Mouse (Mus musculus) limb, embryonic 14.5 days (tissue): ENCODE results near the gene Ampd1. TPM values are rescaled to one million over a fixed set of nuclear protein-coding genes. Genes with fewer than 3 reads are reported as not detected.

Source experiments
- ATAC-seq: fragments of 200-750 bp; cut with Nextera tagmentation; 2 replicates; pipeline ENCODE4 v1.8.0; 2017; ENCODE audit warnings: low read depth, moderate number of reproducible peaks, moderate TSS enrichment; ENCODE audit not compliant: low FRiP score
- DNase-seq: peaks from one replicate; pipeline ENCODE4 v3.0.0-alpha.2; 2015; ENCODE audit warnings: low spot score
- H3K27ac ChIP-seq: fragments of 300-500 bp; sonication (generic); replicated peaks from 2 replicates; pipeline ENCODE4 v1.5.1; 2014; ENCODE audit warnings: low read depth, mild to moderate bottlenecking, low read length, moderate library complexity, mixed read lengths
- H3K27me3 ChIP-seq: fragments of 300-500 bp; sonication (generic); 2 replicates; pipeline ENCODE4 v1.6.1; 2014; ENCODE audit warnings: low read length, mixed read lengths; ENCODE audit not compliant: control insufficient read depth, insufficient read depth
- H3K36me3 ChIP-seq: fragments of 300-500 bp; sonication (generic); 2 replicates; pipeline ENCODE4 v1.6.1; 2014; ENCODE audit warnings: mild to moderate bottlenecking, low read length, moderate library complexity, mixed read lengths; ENCODE audit not compliant: control insufficient read depth, insufficient read depth
- H3K4me1 ChIP-seq: fragments of 300-500 bp; sonication (generic); 2 replicates; pipeline ENCODE4 v1.6.1; 2014; ENCODE audit warnings: antibody characterized with exemption, low read length, mixed read lengths; ENCODE audit not compliant: control insufficient read depth, insufficient read depth
- H3K4me2 ChIP-seq: fragments of 300-500 bp; sonication (generic); replicated peaks from 2 replicates; pipeline ENCODE4 v1.6.1; 2014; ENCODE audit warnings: low read depth, mild to moderate bottlenecking, low read length, moderate library complexity; ENCODE audit not compliant: severe bottlenecking
- H3K4me3 ChIP-seq: fragments of 300-500 bp; sonication (generic); replicated peaks from 2 replicates; pipeline ENCODE4 v1.5.1; 2014; ENCODE audit warnings: low read length
- H3K9ac ChIP-seq: fragments of 300-500 bp; sonication (generic); 2 replicates; pipeline ENCODE4 v1.6.1; 2014; ENCODE audit warnings: mild to moderate bottlenecking, low read depth, low read length, moderate library complexity; ENCODE audit not compliant: severe bottlenecking
- H3K9me3 ChIP-seq: fragments of 300-500 bp; sonication (generic); 2 replicates; pipeline ENCODE4 v1.6.1; 2016; ENCODE audit warnings: low read length; ENCODE audit not compliant: control insufficient read depth
- POLR2A ChIP-seq: fragments of 200-500 bp; IDR thresholded peaks from 2 replicates; pipeline ENCODE4 v1.8.0; 2012; ENCODE audit warnings: inconsistent platforms, mild to moderate bottlenecking, moderate library complexity, borderline replicate concordance; ENCODE audit not compliant: insufficient read depth, insufficient read length; ENCODE audit errors: extremely low read depth
- WGBS: fragments of 180-500 bp; shearing (Covaris S2); extraction: QIAGEN DNeasy Blood & Tissue Kit; methylation state at CpG from one replicate; pipeline ENCODE4 v1.1.7; 2014; 5-methylcytosine and 5-hydroxymethylcytosine counted together
- polyA plus RNA-seq, 2 experiments: library from polyadenylated mRNA; depleted of rRNA in 1 of 2; stranded (reverse) in 1 of 2; unstranded in 1 of 2; fragments of >200 nt; fragmentation: Nextera tagmentation in 1 of 2; extraction: Ambion mirVana in 1 of 2; gene quantifications; 2 replicates each; pipeline versions ENCODE4 v1.2.1 to v1.2.3; 2012 to 2014

The Ampd1 gene
- polyA plus RNA-seq, 2 experiments: 8.3 to 15.4 TPM

DNA sequence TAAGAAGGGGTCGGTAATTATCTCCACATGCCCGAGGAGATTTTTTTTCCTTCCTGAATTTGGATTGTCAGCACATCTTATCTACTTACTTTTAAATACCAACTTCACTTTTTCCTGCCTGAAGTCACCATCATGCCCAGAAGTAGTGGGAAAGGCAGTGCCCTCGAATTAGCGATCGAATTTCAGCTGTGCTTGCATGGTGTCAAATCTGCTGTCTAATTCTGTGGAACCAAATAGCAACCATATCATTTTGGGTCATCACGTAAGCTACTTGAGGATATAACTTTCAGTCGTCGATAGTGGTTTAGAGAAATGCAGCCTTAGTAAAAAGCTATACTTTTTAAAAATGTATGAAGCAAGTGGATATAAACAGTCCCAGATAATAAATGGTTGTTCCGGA lies 2.7 kb downstream of the Ampd1 start:
- ATAC-seq: no peak
- Histone ChIP-seq H3K4me3 (no peak overlapping the region), H3K4me1 (no peaks in the 10 kb centered on the region), H3K4me2 (no peak overlapping the region), H3K9ac (no peak overlapping the region), H3K9me3 (no peaks in the 10 kb centered on the region), H3K27ac (no peak overlapping the region), H3K36me3 (no peaks in the 10 kb centered on the region), H3K27me3 (no peaks in the 10 kb centered on the region)
- TF ChIP-seq POLR2A: no peak
- 86% methylated on average over 9 of the region's 9 CpGs for WGBS
- no peak for DNase-seq

GRCm38 (mm10) chr3:103079301-103079700 lies 5.5 kb downstream of the Ampd1 start:
- H3K27ac ChIP-seq: no peak overlapping the region
- H3K4me1 ChIP-seq: no peaks in the 10 kb centered on the region
- ATAC-seq (no peak; the same call in 1 of the 2 replicates), DNase-seq (no peak)
- H3K36me3 ChIP-seq: no peaks in the 10 kb centered on the region
- 88% methylated on average over 9 of the region's 9 CpGs for WGBS
- H3K27me3 ChIP-seq: no peaks in the 10 kb centered on the region
- H3K9me3 ChIP-seq: no peaks in the 10 kb centered on the region
- no peak for TF ChIP-seq POLR2A
- no peak overlapping the region for H3K9ac ChIP-seq
- H3K4me3 ChIP-seq: no peak overlapping the region
- H3K4me2 ChIP-seq: no peak overlapping the region

DNA sequence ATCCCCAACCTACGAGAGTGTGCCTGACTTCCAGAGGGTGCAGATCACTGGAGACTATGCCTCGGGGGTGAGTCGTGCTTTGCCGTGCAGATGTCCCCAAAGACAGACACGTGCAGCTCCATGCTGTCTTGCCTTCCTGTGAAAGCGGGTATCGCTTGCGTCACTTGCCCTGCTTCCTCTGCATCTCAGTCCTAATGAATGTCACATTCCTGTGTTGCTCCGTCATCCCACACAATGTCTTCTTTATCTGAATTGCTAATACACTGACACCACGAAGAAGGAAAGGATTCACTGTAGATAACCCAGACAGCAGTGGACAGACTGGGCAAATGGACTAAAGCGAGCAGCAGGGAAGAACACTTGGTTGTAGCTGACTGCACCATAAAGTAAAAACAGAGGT lies 7.2 kb downstream of the Ampd1 start:
- H3K4me1 ChIP-seq: no peaks in the 10 kb centered on the region
- no peak for ATAC-seq
- no peaks in the 10 kb centered on the region for H3K9me3 ChIP-seq
- no peaks in the 10 kb centered on the region for H3K27me3 ChIP-seq
- no peaks in the 10 kb centered on the region for H3K36me3 ChIP-seq
- no peak for DNase-seq
- no peak overlapping the region for H3K4me2 ChIP-seq
- no peak overlapping the region for H3K9ac ChIP-seq
- TF ChIP-seq POLR2A: no peak
- H3K27ac ChIP-seq: no peak overlapping the region
- WGBS: 76% methylated on average over 11 of the region's 11 CpGs
- no peak overlapping the region for H3K4me3 ChIP-seq

DNA sequence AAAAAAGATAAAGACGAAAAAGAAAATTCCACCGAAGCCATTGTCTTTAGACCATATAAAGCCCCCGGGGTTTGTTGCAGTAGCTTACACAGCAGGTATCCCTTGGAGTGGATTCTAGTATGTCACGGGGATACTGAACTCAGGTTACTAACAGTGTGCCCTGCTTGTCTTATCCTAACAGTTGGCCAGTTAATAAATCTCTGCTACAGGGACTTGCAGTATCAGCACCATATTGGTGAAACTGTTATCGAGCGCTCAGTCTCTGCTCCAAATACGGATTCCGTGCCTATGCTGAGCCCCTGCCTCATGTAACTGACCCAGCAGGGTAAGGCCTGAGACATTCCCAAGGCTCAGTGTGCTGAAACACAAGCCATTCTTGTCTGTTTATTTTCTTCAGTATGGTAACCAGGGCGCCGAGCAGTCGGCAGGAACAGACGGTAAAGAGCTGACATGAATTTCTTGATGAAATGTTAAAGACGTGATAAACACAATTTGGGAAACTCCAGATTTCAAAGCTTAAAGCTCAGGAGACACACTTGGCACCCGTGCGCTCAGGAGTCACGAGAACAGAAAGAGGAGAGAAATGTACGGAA lies 8.1 kb downstream of the Ampd1 start:
- H3K36me3 ChIP-seq: no peaks in the 10 kb centered on the region
- DNase-seq (no peak), ATAC-seq (no peak)
- 84% methylated on average over 17 of the region's 17 CpGs for WGBS
- H3K27me3 ChIP-seq: no peaks in the 10 kb centered on the region
- no peak for TF ChIP-seq POLR2A
- H3K9me3 ChIP-seq: no peaks in the 10 kb centered on the region
- H3K27ac ChIP-seq: no peak overlapping the region
- H3K4me2 ChIP-seq: no peak overlapping the region
- H3K4me3 ChIP-seq: no peak overlapping the region
- H3K4me1 ChIP-seq: no peaks in the 10 kb centered on the region
- no peak overlapping the region for H3K9ac ChIP-seq

- Histone ChIP-seq H3K9me3 (no peaks in the 10 kb centered on the region), H3K36me3 (no peaks in the 10 kb centered on the region), H3K4me3 (no peak overlapping the region), H3K27ac (no peak overlapping the region), H3K9ac (no peak overlapping the region), H3K27me3 (no peaks in the 10 kb centered on the region), H3K4me2 (no peak overlapping the region), H3K4me1 (no peaks in the 10 kb centered on the region)
- WGBS: 84% methylated on average over 5 of the region's 5 CpGs
- no peak for DNase-seq
- TF ChIP-seq POLR2A: no peak
- ATAC-seq: peak; percentile 26; the same call in 1 of the 2 replicates
Measured at GRCm38 (mm10) chr3:103082761-103083160, 8.9 kb downstream of the Ampd1 start.

GRCm38 (mm10) chr3:103085986-103086385 lies 12.2 kb downstream of the Ampd1 start:
- 80% methylated on average over 3 of the region's 3 CpGs for WGBS
- H3K4me3 ChIP-seq: no peak overlapping the region
- no peak overlapping the region for H3K27ac ChIP-seq
- H3K27me3 ChIP-seq: no peaks in the 10 kb centered on the region
- no peaks in the 10 kb centered on the region for H3K9me3 ChIP-seq
- no peak for ATAC-seq
- TF ChIP-seq POLR2A: no peak
- H3K4me1 ChIP-seq: no peaks in the 10 kb centered on the region
- no peak overlapping the region for H3K9ac ChIP-seq
- no peaks in the 10 kb centered on the region for H3K36me3 ChIP-seq
- DNase-seq: no peak
- H3K4me2 ChIP-seq: no peak overlapping the region
